Mouse (Mus musculus) olfactory bulb, adult 2 months (tissue): ENCODE data around the gene P2ry10.

Experiments
- CTCF ChIP-seq: fragments of 200-500 bp; IDR thresholded peaks from 2 replicates; pipeline ENCODE4 v1.5.1; 2012; ENCODE audit warnings: low read depth, mild to moderate bottlenecking, low read length, moderate library complexity; ENCODE audit not compliant: insufficient read depth
- POLR2A ChIP-seq: fragments of 200-500 bp; IDR thresholded peaks from 2 replicates; pipeline ENCODE4 v1.6.1; 2012; ENCODE audit warnings: mild to moderate bottlenecking, low read depth, low read length, moderate library complexity; ENCODE audit not compliant: insufficient read depth

DNA sequence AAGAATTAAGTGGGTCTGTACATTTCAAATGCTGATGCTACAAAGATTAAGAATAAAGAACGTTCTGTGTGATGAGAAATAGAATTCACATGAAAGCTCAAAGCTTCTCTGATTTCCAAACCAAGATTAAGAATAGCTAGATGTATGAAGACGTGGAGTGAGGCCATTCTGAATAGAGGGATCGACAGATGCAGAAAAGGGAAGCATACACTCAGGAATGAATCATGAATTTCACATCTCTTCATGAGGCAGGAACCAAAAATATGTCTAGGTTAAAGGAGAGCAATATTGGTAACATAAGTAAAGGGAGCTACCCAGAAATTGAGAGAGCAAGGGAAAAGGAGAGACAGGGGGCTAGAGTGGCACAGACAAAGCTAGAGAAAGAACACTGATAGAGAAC, 7.3 kb downstream of the P2ry10 start:
- TF ChIP-seq CTCF (no peak), POLR2A (no peak)
